Mouse (Mus musculus): ENCODE results near the gene Olfr9.

DNA sequence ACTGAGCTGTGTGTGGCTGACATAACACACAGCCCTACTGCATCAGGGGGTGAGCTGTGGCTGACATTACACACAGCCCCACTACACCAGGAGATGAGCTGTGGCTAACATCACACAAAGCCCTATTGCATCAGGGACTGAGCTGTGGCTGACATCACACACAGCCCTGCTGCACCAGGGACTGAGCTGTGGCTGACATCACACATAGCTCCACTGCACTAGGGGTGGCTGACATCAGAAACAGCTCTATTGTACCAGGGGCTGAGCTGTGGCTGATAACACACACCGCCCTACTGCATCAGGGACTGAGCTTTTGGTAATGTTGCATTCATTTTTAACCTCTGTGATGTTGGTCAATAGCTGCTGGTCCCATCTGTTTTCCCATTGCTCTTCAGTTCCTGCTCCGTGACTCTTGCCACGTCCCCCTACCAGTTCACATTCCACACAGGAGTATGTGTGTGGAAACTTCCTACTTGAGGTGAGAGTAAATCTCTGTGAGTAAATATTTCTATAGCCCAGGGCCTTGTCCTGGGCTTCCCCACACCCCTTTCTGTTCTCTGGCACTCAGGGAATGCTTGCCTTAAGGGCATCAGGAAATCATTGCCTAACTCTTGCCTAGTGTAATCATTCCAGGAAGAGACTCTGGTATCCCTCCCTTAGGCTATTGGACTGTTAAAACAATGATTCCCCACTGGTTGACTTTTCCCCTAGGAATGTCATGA, 8.4 kb upstream of the Olfr9 start:
- TF ChIP-seq CTCF (IDR thresholded peaks at IDR 0.05; ENCODE audit: control insufficient read depth, insufficient read depth, low read length), result no peak
- no peak for TF ChIP-seq POLR2A (IDR thresholded peaks at IDR 0.05; ENCODE audit: borderline replicate concordance, control insufficient read depth, low read depth, low read length)
